Mouse (Mus musculus): ENCODE results near the gene Hhipl2. TPM values are rescaled to one million over a fixed set of nuclear protein-coding genes. Genes with fewer than 3 reads are reported as not detected.
"Not testable (repeated sequence)": the region's sequence is repeated elsewhere in the genome, so short reads cannot be mapped to it uniquely, and the experiment has no call there.

Gene Hhipl2
- polyA plus RNA-seq (2011; ENCODE audit: insufficient read length, low read depth, missing spikeins): 0.40 TPM in 1 of 2 replicates, not detected in the other

GRCm38 (mm10) chr1:183417873-183418272 lies at the start of gene Hhipl2:
Hhipl2 (plus strand) TSS chr1:183418215.
- Histone ChIP-seq H3K4me3 (ENCODE audit: insufficient read depth, low read length) (no peak within 1 kb of the TSS), H3K27ac (ENCODE audit: insufficient read depth, low read length) (no peak within 1 kb of the TSS), H3K4me1 (ENCODE audit: control insufficient read depth, insufficient read depth, low read length) (no peaks in the 10 kb centered on the region)
- TF ChIP-seq POLR2A (IDR thresholded peaks at IDR 0.05; ENCODE audit: low read depth, low read length) (no peak), CTCF (IDR thresholded peaks at IDR 0.05; ENCODE audit: borderline replicate concordance, insufficient read depth, low read length) (no peak)

- Histone ChIP-seq H3K4me1 (ENCODE audit: control insufficient read depth, insufficient read depth, low read length) (peaks cover 4% of the 10 kb centered on the region), H3K27ac (ENCODE audit: insufficient read depth, low read length) (no peak overlapping the region), H3K4me3 (ENCODE audit: insufficient read depth, low read length) (peak overlapping the region; percentile 85)
- TF ChIP-seq CTCF (IDR thresholded peaks at IDR 0.05; ENCODE audit: borderline replicate concordance, insufficient read depth, low read length): no peak
Measured at GRCm38 (mm10) chr1:183368601-183369400, 49.2 kb upstream of the Hhipl2 start.

- Histone ChIP-seq H3K4me3 (ENCODE audit: insufficient read depth, low read length) (peak within 1 kb of the TSS; percentile 85), H3K4me1 (ENCODE audit: control insufficient read depth, insufficient read depth, low read length) (peaks cover 4% of the 10 kb centered on the region), H3K27ac (ENCODE audit: insufficient read depth, low read length) (no peak within 1 kb of the TSS)
- TF ChIP-seq POLR2A (IDR thresholded peaks at IDR 0.05; ENCODE audit: low read depth, low read length) (peak; percentile 83), CTCF (IDR thresholded peaks at IDR 0.05; ENCODE audit: borderline replicate concordance, insufficient read depth, low read length) (no peak)
Measured at GRCm38 (mm10) chr1:183369427-183370014, 48.5 kb upstream of the Hhipl2 start, which contains the start of gene Mia3. Mia3 (minus strand) TSS chr1:183369553.

- TF ChIP-seq POLR2A (IDR thresholded peaks at IDR 0.05; ENCODE audit: low read depth, low read length) (no peak), CTCF (IDR thresholded peaks at IDR 0.05; ENCODE audit: borderline replicate concordance, insufficient read depth, low read length) (no peak)
- Histone ChIP-seq H3K4me3 (ENCODE audit: insufficient read depth, low read length) (no peak overlapping the region), H3K27ac (ENCODE audit: insufficient read depth, low read length) (no peak overlapping the region), H3K4me1 (ENCODE audit: control insufficient read depth, insufficient read depth, low read length) (no peaks in the 10 kb centered on the region)
Measured at GRCm38 (mm10) chr1:183374728-183375127, 43.3 kb upstream of the Hhipl2 start.

- Histone ChIP-seq H3K4me1 (ENCODE audit: control insufficient read depth, insufficient read depth, low read length) (no peaks in the 10 kb centered on the region), H3K4me3 (ENCODE audit: insufficient read depth, low read length) (no peak overlapping the region), H3K27ac (ENCODE audit: insufficient read depth, low read length) (no peak overlapping the region)
- TF ChIP-seq POLR2A (IDR thresholded peaks at IDR 0.05; ENCODE audit: low read depth, low read length) (no peak), CTCF (IDR thresholded peaks at IDR 0.05; ENCODE audit: borderline replicate concordance, insufficient read depth, low read length) (no peak)
Measured at GRCm38 (mm10) chr1:183377045-183377444, 41.0 kb upstream of the Hhipl2 start.

- H3K4me1 ChIP-seq (ENCODE audit: control insufficient read depth, insufficient read depth, low read length): no peaks in the 10 kb centered on the region
- H3K4me3 ChIP-seq (ENCODE audit: insufficient read depth, low read length): no peak overlapping the region
- TF ChIP-seq CTCF (IDR thresholded peaks at IDR 0.05; ENCODE audit: borderline replicate concordance, insufficient read depth, low read length) (no peak), POLR2A (IDR thresholded peaks at IDR 0.05; ENCODE audit: low read depth, low read length) (no peak)
- no peak overlapping the region for H3K27ac ChIP-seq (ENCODE audit: insufficient read depth, low read length)
Measured at GRCm38 (mm10) chr1:183378321-183378941, 39.6 kb upstream of the Hhipl2 start.

- H3K27ac ChIP-seq (ENCODE audit: insufficient read depth, low read length); H3K4me3 ChIP-seq (ENCODE audit: insufficient read depth, low read length); H3K4me1 ChIP-seq (ENCODE audit: control insufficient read depth, insufficient read depth, low read length): not testable (repeated sequence)
Measured at GRCm38 (mm10) chr1:183379376-183379775, 38.6 kb upstream of the Hhipl2 start.

GRCm38 (mm10) chr1:183381816-183382215 lies 36.2 kb upstream of the Hhipl2 start:
- no peaks in the 10 kb centered on the region for H3K4me1 ChIP-seq (ENCODE audit: control insufficient read depth, insufficient read depth, low read length)
- TF ChIP-seq POLR2A (IDR thresholded peaks at IDR 0.05; ENCODE audit: low read depth, low read length): no peak
- TF ChIP-seq CTCF (IDR thresholded peaks at IDR 0.05; ENCODE audit: borderline replicate concordance, insufficient read depth, low read length): no peak
- no peak overlapping the region for H3K27ac ChIP-seq (ENCODE audit: insufficient read depth, low read length)

GRCm38 (mm10) chr1:183382621-183383020 lies 35.4 kb upstream of the Hhipl2 start:
- H3K27ac ChIP-seq (ENCODE audit: insufficient read depth, low read length): no peak overlapping the region
- TF ChIP-seq CTCF (IDR thresholded peaks at IDR 0.05; ENCODE audit: borderline replicate concordance, insufficient read depth, low read length): no peak
- H3K4me1 ChIP-seq (ENCODE audit: control insufficient read depth, insufficient read depth, low read length): no peaks in the 10 kb centered on the region
- H3K4me3 ChIP-seq (ENCODE audit: insufficient read depth, low read length): no peak overlapping the region

More at GRCm38 (mm10) chr1:183381816-183382215, 36.2 kb upstream of the Hhipl2 start:
- H3K4me3 ChIP-seq (ENCODE audit: insufficient read depth, low read length): no peak overlapping the region

- not testable (repeated sequence) for H3K4me3 ChIP-seq (ENCODE audit: insufficient read depth, low read length); H3K4me1 ChIP-seq (ENCODE audit: control insufficient read depth, insufficient read depth, low read length); H3K27ac ChIP-seq (ENCODE audit: insufficient read depth, low read length)
Measured at GRCm38 (mm10) chr1:183387421-183387820, 30.6 kb upstream of the Hhipl2 start.
